Mouse (Mus musculus) liver, embryonic 16.5 days (tissue): ENCODE results near the gene Kazn. TPM values are rescaled to one million over a fixed set of nuclear protein-coding genes. Genes with fewer than 3 reads are reported as not detected.
A peak's percentile ranks its signal among the peaks of the same experiment; 100 is the strongest.

Source experiments
- ATAC-seq: fragments of 200-750 bp; cut with Nextera tagmentation; 2 replicates; pipeline ENCODE4 v1.8.0; 2017; ENCODE audit warnings: low read depth, mild to moderate bottlenecking, moderate number of reproducible peaks, moderate library complexity
- H3K27ac ChIP-seq: fragments of 300-500 bp; sonication (generic); 2 replicates; pipeline ENCODE4 v1.5.1; 2014; ENCODE audit warnings: mild to moderate bottlenecking, low read length
- H3K27me3 ChIP-seq: fragments of 300-500 bp; sonication (generic); 2 replicates; pipeline ENCODE4 v1.6.1; 2014; ENCODE audit warnings: low read depth, low read length, mixed read lengths; ENCODE audit not compliant: control insufficient read depth, insufficient read depth
- H3K36me3 ChIP-seq: fragments of 300-500 bp; sonication (generic); 2 replicates; pipeline ENCODE4 v1.6.1; 2014; ENCODE audit warnings: mild to moderate bottlenecking; ENCODE audit not compliant: control insufficient read depth, insufficient read depth
- H3K4me1 ChIP-seq: fragments of 300-500 bp; sonication (generic); 2 replicates; pipeline ENCODE4 v1.6.1; 2014; ENCODE audit warnings: low read depth, low read length, mixed read lengths; ENCODE audit not compliant: control insufficient read depth
- H3K4me2 ChIP-seq: fragments of 300-500 bp; sonication (generic); 2 replicates; pipeline ENCODE4 v1.6.1; 2014; ENCODE audit warnings: low read depth, low read length, mixed read lengths
- H3K4me3 ChIP-seq: fragments of 300-500 bp; sonication (generic); 2 replicates; pipeline ENCODE4 v1.5.1; 2014; ENCODE audit warnings: low read depth, mild to moderate bottlenecking, low read length
- H3K9ac ChIP-seq: fragments of 300-500 bp; sonication (generic); 2 replicates; pipeline ENCODE4 v1.6.1; 2014; ENCODE audit warnings: low read depth, low read length
- H3K9me3 ChIP-seq: fragments of 300-500 bp; sonication (generic); replicated peaks from 2 replicates; pipeline ENCODE4 v1.6.1; 2016; ENCODE audit warnings: low read length; ENCODE audit not compliant: control insufficient read depth
- WGBS: fragments of 180-500 bp; shearing (Covaris S2); extraction: QIAGEN DNeasy Blood & Tissue Kit; methylation state at CpG from one replicate; pipeline ENCODE4 v1.1.7; 2014; ENCODE audit not compliant: insufficient replicate concordance; 5-methylcytosine and 5-hydroxymethylcytosine counted together
- polyA plus RNA-seq: library from polyadenylated mRNA; unstranded; fragments of >200 nt; fragmentation: Nextera tagmentation; extraction: Ambion mirVana; gene quantifications from 2 replicates; pipeline ENCODE4 v1.2.1, GENCODE M21; 2015

Kazn gene
- polyA plus RNA-seq, 1 experiment from 2014 or later = 0.37 TPM

- no peaks in the 10 kb centered on the region; the same call in none of the 2 replicates for H3K27me3 ChIP-seq
- H3K9ac ChIP-seq = peak overlapping the region; percentile 27; the same call in 1 of the 2 replicates
- H3K36me3 ChIP-seq = no peaks in the 10 kb centered on the region
- peak overlapping the region; percentile 68 for H3K27ac ChIP-seq
- WGBS = 50% methylated on average over 18 of the region's 18 CpGs
- H3K4me3 ChIP-seq = no peak overlapping the region
- peaks cover 33% of the 10 kb centered on the region for H3K4me1 ChIP-seq
- peak; percentile 30; the same call in 1 of the 2 replicates for ATAC-seq
- no peak overlapping the region for H3K4me2 ChIP-seq
- H3K9me3 ChIP-seq = no peaks in the 10 kb centered on the region
Measured at GRCm38 (mm10) chr4:142068899-142069812, 170.0 kb downstream of the Kazn start.

DNA sequence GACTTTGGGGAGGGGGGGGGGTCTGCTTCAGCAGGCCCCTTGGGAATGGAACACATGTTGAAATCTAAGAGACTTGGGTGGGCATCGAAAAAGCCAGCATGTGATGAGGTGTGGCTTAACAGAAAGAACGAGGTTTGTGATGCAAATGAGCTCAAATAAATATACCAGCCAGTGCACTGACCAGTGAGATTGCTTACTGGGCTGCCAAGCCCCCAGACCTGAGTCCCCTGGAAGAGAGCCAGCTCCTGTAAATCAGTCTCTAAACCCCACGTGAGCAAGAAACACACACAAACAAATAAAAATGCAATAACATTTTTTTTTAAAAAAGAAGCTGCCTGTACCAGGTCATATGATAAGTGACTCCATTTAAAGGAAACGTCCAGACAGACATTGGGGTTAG is 172.6 kb downstream of the Kazn start:
- ATAC-seq = no peak
- Histone ChIP-seq H3K9ac (no peak overlapping the region), H3K4me2 (no peak overlapping the region), H3K27ac (no peak overlapping the region), H3K9me3 (no peaks in the 10 kb centered on the region), H3K4me1 (peaks cover 39% of the 10 kb centered on the region), H3K27me3 (no peaks in the 10 kb centered on the region; the same call in none of the 2 replicates), H3K36me3 (no peaks in the 10 kb centered on the region), H3K4me3 (no peak overlapping the region)
- 47% methylated on average over 4 of the region's 4 CpGs for WGBS

DNA sequence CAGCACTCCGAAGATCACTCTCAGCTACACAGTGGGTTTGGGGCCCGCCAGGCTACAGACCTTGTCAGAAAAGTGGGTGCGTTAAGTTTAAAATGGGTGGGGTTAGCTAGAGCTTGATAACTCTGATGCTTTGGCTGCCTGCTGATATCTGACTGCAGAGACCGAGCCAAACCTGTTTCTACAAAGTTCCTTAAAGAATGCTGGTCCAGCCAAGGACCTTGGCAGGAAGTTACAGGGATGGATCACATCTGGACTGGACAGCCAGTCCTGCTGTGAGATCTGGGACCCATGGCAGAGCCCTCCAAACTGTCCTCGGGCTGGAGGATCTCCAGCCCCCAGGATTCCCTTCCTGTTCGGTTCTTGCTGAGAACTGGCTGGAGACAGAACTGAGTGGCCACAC is 173.4 kb downstream of the Kazn start:
- H3K9ac ChIP-seq = peak overlapping the region; percentile 13; the same call in 1 of the 2 replicates
- no peak overlapping the region for H3K4me3 ChIP-seq
- no peaks in the 10 kb centered on the region for H3K36me3 ChIP-seq
- H3K27ac ChIP-seq = peak overlapping the region; percentile 67
- H3K9me3 ChIP-seq = no peaks in the 10 kb centered on the region
- H3K4me2 ChIP-seq = peak overlapping the region; percentile 36
- peaks cover 36% of the 10 kb centered on the region for H3K4me1 ChIP-seq
- no peaks in the 10 kb centered on the region; the same call in none of the 2 replicates for H3K27me3 ChIP-seq
- ATAC-seq = peak; percentile 13; the same call in 1 of the 2 replicates
- WGBS = 27% methylated on average over 6 of the region's 6 CpGs

DNA sequence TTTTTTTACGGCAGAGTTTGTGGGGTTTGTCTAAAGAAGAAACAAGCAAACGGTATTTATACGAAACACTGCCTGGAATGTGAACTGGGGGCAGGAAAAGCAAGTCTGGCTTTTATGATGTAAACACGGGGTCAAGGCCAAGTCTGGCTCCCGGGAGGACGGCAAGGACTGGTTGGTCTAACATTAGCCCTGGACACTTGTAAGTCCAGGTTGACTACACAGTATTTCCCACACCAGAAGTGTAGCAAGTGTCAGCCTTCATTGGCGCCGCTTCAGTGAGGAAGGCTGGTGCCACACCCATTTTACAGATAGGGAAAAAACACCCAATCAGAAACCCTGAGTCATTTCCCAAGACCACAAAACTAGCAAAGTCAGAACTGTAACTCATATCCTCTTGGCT is 173.9 kb downstream of the Kazn start:
- peak overlapping the region; percentile 67 for H3K27ac ChIP-seq
- ATAC-seq = peak; percentile 19
- peak overlapping the region; percentile 36 for H3K4me2 ChIP-seq
- H3K4me3 ChIP-seq = no peak overlapping the region
- H3K27me3 ChIP-seq = no peaks in the 10 kb centered on the region; the same call in 1 of the 2 replicates
- 49% methylated on average over 8 of the region's 8 CpGs for WGBS
- no peak overlapping the region for H3K9ac ChIP-seq
- no peaks in the 10 kb centered on the region for H3K9me3 ChIP-seq
- peaks cover 31% of the 10 kb centered on the region for H3K4me1 ChIP-seq
- H3K36me3 ChIP-seq = no peaks in the 10 kb centered on the region

DNA sequence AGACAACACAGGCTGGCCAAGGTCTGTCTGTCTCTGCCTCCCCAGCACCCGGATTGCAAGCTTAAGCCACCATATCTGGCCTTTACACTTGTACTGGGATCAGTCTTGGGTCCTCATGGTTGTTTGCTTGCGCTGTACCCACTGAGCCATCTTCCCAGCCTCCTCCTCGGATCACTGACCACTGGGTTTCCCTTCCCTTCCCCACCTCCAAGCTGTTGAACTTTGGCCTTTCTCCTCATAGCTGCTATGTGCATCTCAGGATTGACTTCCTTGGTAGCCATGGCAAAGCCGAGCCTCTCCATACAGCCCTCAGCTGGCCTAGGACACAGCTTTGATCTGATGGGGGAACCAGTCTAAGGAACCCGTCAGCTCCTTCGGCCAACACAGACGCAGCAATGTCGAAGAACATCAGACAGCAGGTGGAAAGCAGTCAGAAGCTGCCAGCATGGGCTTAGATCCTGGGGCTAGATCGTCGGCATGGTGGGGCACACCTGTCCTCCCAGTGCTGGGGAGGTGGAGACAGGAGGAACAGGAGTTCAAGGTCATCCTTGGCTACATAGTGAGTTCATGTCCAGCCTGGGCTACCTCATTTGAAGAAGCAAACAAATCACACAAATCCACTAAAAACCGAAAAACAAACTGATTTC is 174.5 kb downstream of the Kazn start:
- Histone ChIP-seq H3K27me3 (no peaks in the 10 kb centered on the region), H3K4me1 (peaks cover 30% of the 10 kb centered on the region), H3K9ac (no peak overlapping the region), H3K9me3 (no peaks in the 10 kb centered on the region), H3K36me3 (no peaks in the 10 kb centered on the region), H3K4me3 (no peak overlapping the region), H3K4me2 (no peak overlapping the region), H3K27ac (no peak overlapping the region)
- ATAC-seq = no peak
- WGBS = 76% methylated on average over 11 of the region's 11 CpGs

- 57% methylated on average over 8 of the region's 8 CpGs for whole genome bisulfite sequencing
- H3K4me3 ChIP-seq = no peak overlapping the region
- H3K27ac ChIP-seq = peak overlapping the region; percentile 58
Measured at GRCm38 (mm10) chr4:142063057-142063534, 176.1 kb downstream of the Kazn start.

DNA sequence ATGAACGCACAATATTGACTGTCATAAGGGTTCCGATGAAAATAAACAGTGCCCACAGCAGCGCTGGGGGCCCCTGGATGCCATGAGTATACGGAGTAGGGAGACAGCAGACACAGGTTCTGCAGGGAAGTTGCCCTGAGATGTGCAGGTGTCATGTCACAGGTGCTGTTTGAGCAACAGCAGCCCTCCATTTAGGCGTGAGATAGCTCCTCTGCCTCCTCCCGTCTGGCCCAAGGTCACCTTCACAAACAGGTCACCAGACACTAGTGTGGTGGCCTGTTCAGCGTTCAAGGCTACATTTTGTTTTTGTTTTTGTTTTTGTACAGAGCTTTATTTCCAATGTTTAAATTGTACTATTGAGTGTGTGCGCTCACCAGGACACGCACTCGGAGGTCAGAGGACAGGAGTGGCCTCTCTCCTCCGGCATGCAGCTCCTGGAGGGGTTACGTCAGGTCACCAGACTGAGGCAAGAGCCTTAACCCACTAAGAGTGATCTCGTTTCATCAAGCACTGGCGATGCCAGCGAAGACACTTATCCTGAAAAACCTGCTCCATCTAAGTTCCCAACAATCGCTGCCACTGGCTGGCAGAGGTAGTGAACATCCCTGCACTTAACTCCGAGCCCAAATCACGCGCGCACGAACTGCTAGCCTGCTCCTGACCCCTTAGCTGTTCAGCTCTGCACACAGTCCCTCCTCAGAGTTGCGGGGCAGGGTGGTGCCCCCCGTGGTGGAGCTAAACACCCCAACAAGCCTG is 177.5 kb downstream of the Kazn start:
- Histone ChIP-seq H3K9me3 (no peaks in the 10 kb centered on the region), H3K4me2 (no peak overlapping the region), H3K27ac (peak overlapping the region; percentile 23; the same call in 1 of the 2 replicates), H3K4me3 (no peak overlapping the region), H3K36me3 (no peaks in the 10 kb centered on the region), H3K9ac (no peak overlapping the region), H3K27me3 (no peaks in the 10 kb centered on the region), H3K4me1 (peaks cover 32% of the 10 kb centered on the region)
- ATAC-seq = no peak
- WGBS = 67% methylated on average over 23 of the region's 23 CpGs

More at GRCm38 (mm10) chr4:142063057-142063534, 176.1 kb downstream of the Kazn start:
- no peaks in the 10 kb centered on the region for H3K27me3 ChIP-seq
- peaks cover 30% of the 10 kb centered on the region for H3K4me1 ChIP-seq
- no peak overlapping the region for H3K4me2 ChIP-seq
- peak; percentile 86 for ATAC-seq
- H3K9ac ChIP-seq = no peak overlapping the region
- H3K36me3 ChIP-seq = no peaks in the 10 kb centered on the region
- H3K9me3 ChIP-seq = no peaks in the 10 kb centered on the region

DNA sequence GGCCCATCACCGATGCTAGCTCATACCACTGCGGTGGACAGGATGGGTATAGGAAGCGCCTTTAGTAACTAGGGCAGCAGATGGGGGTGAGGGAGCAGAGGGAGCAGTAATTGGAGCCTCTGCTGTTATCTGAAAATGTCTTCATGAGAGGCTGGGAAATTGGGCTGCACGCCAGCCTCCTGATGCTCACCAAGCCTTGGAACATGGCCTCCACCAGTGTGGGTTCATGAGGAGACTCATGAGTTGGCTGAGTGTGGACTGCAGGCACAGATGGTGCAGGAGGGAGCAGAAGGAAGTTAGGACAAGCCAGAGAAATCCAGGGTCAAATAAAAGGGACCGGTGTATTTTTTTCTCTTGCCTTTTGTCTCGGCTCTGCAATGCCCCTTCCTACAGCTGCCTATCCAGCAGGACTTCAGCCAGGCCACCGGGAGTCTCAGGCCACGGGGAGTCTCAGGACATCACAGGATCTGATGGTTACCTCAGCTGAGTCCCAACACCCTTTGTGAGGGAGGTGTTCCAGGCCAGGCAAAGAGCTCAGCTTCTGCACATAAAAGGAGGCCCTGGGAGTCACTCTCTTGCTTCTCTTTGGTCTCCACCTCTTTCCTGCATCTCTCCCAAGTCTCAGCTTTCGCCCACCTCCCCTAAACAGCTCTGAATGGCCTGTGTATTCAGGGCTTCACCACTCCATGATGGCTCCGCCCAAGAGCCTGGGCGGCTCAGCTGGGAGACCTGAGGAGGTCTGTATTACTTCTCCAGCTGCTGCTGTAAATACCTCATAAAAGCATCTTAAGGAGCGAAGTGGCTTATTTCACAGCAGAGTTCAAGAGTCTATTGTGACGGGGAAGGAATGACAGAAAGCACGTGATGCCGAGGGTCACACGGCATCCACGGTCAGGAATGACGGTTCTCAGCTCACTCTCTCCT is 178.5 kb downstream of the Kazn start:
- ATAC-seq = no peak
- Histone ChIP-seq H3K27ac (no peak overlapping the region), H3K9me3 (no peaks in the 10 kb centered on the region), H3K4me3 (no peak overlapping the region), H3K27me3 (no peaks in the 10 kb centered on the region), H3K4me2 (no peak overlapping the region), H3K4me1 (peaks cover 23% of the 10 kb centered on the region), H3K36me3 (no peaks in the 10 kb centered on the region), H3K9ac (no peak overlapping the region)
- 62% methylated on average over 18 of the region's 18 CpGs for WGBS
